Mouse (Mus musculus): Measurements from ENCODE around the gene Nup210l. TPM values are rescaled to one million over a fixed set of nuclear protein-coding genes. Genes with fewer than 3 reads are reported as not detected.
"Not testable (repeated sequence)": the region's sequence is repeated elsewhere in the genome, so short reads cannot be mapped to it uniquely, and the experiment has no call there.

Nup210l gene
- polyA plus RNA-seq, 1 experiment from 2014 or later = 0.46 TPM

DNA sequence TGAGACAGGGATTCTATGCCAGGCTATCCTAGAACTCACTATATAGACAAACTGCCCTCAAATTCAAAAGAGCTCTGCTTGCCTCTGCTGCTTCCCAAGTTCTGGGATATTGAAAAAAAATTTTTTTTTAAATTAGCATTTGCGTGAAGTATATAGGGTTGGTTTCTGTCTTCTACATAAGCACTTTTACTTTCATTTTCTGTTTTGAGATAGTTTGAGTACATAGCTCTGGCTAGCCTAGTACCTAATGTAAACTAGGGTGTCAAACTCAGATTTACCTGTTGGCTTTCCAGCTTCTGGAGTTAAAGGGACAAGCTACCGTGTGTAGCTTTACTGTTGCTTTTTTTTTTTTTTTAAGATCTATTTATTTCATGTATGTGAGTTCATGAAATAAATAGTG is 2.3 kb upstream of the Nup210l start:
- H3K27ac ChIP-seq = no peak overlapping the region

DNA sequence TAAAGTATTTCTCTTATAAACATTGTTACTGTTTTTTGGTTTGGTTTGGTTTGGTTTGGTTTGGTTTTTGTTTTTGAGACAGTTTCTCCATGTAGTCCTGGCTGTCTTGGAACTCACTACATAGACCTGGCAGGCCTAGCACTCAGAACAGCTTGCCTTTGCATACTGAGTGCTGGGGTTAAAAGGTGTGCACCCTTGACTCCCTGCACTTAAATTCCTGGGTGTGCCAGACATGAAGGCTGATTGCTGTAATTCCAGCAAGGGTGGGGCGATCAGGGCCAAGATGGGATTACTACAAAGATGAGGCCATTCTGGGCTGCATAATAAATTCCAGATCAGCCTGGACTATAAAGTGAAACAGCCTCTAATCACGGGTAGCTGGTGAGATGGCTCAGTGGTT is 1.7 kb upstream of the Nup210l start:
- Histone ChIP-seq H3K27me3 (replicated peaks) (no peaks in the 10 kb centered on the region), H3K36me3 (peaks cover 26% of the 10 kb centered on the region), H3K4me1 (no peaks in the 10 kb centered on the region), H3K9me3 (no peaks in the 10 kb centered on the region), H3K4me3 (no peak overlapping the region), H3K27ac (no peak overlapping the region), H3K4me2 (replicated peaks) (no peak overlapping the region), H3K9ac (no peak overlapping the region)
- no peak for ATAC-seq (ENCODE audit: low FRiP score, low read depth)
- WGBS = 67% methylated on average over 2 of the region's 2 CpGs

More for the DNA sequence above, 2.3 kb upstream of the Nup210l start:
- no peaks in the 10 kb centered on the region for H3K9me3 ChIP-seq
- ATAC-seq (ENCODE audit: low FRiP score, low read depth) = no peak
- peaks cover 26% of the 10 kb centered on the region for H3K36me3 ChIP-seq
- no peak overlapping the region for H3K9ac ChIP-seq
- whole genome bisulfite sequencing = 96% methylated on average over 2 of the region's 2 CpGs
- H3K4me3 ChIP-seq = no peak overlapping the region
- H3K27me3 ChIP-seq (replicated peaks) = no peaks in the 10 kb centered on the region
- no peaks in the 10 kb centered on the region for H3K4me1 ChIP-seq
- H3K4me2 ChIP-seq (replicated peaks) = no peak overlapping the region

DNA sequence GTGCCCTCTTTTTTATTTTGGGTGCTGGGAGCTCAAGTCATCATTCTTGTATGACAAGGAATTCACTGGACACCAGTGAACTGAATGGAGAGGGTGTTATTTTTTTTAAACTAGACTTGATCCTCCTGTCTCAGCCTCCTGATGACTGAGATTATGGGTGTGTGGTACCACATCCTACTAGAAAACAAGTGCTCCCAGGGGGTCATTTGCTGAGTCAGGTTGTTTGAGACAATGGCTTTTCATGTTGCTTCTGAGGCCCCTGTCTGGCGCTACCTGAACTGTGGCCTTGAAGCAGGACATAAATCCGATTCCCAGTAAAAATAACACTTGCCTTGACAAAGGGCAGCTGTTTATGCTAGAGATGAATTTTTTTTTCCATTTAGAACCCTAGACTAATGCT is 756 bp upstream of the Nup210l start:
- Histone ChIP-seq H3K27me3 (replicated peaks) (no peaks in the 10 kb centered on the region), H3K4me3 (no peak overlapping the region), H3K36me3 (peaks cover 21% of the 10 kb centered on the region), H3K4me2 (replicated peaks) (no peak overlapping the region), H3K4me1 (no peaks in the 10 kb centered on the region), H3K9me3 (no peaks in the 10 kb centered on the region), H3K9ac (no peak overlapping the region), H3K27ac (no peak overlapping the region)
- 84% methylated on average over 2 of the region's 2 CpGs for WGBS
- ATAC-seq (ENCODE audit: low FRiP score, low read depth) = no peak

DNA sequence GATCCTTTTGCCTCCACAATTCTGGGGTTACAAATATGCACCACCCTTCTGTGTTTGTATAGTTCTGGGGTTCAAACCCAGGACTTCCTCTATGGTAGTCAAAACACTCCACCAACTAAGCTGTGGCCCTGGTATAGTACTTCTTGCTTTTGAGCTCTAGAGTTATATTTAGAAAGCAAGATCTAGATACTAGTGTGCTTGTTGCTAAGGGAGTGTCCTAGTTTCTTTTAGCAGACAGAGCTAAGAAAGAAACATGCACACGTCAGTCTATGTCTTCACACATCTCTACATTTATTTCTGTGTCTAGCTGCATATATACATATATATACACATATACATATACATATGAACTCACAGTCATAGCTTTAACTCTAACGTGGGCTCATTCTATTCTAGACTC is 7.8 kb downstream of the Nup210l start:
- Histone ChIP-seq H3K9me3 (no peaks in the 10 kb centered on the region), H3K9ac (no peak overlapping the region), H3K4me2 (replicated peaks) (no peak overlapping the region), H3K4me3 (no peak overlapping the region), H3K36me3 (no peaks in the 10 kb centered on the region), H3K27me3 (replicated peaks) (no peaks in the 10 kb centered on the region), H3K27ac (no peak overlapping the region), H3K4me1 (no peaks in the 10 kb centered on the region)
- 91% methylated on average over 2 of the region's 2 CpGs for WGBS
- no peak for ATAC-seq (ENCODE audit: low FRiP score, low read depth)

DNA sequence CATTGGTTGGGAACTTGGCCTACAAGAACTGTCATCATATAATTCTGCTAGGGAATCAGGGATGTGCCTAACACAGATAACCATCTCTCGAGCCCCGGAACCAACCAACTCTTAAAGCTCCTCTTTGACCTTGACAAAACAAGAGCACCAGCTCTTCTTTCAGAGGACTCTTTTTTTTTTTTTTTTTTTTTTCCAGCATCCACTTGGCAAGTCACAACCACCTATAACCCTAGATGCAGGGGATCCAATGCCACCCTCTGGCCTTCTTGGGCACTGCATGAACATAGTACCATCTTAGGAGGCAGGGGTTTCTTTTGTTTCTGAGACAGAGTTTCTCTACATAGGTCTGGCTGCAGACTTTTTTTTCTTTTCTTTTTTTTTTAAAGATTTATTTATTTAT is 10.4 kb downstream of the Nup210l start:
- no peak overlapping the region for H3K27ac ChIP-seq
- 85% methylated on average over 2 of the region's 2 CpGs for WGBS
- no peak overlapping the region for H3K4me2 ChIP-seq (replicated peaks)
- no peaks in the 10 kb centered on the region for H3K36me3 ChIP-seq
- no peaks in the 10 kb centered on the region for H3K4me1 ChIP-seq
- no peaks in the 10 kb centered on the region for H3K27me3 ChIP-seq (replicated peaks)
- no peak for ATAC-seq (ENCODE audit: low FRiP score, low read depth)
- H3K9ac ChIP-seq = no peak overlapping the region
- H3K4me3 ChIP-seq = no peak overlapping the region
- no peaks in the 10 kb centered on the region for H3K9me3 ChIP-seq

DNA sequence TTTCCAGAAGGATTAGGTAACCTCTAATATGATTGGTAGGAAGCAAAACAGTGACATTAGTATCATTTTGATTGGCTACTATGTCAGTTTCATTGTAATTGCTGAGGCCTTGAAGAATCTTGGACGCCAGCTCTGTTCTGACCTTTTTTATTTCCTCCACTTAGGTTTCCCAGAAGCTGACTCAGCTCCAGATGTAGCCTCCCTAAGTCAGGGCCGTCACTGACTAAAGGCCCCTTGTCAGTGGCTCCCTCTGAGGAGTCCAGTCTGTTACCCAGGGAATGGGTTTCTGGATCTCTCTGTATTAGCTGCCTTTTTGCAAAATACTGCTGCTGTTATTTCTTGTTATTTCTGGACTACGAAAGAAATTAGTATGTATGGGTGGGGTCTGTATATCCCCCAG is 11.6 kb downstream of the Nup210l start:
- H3K4me3 ChIP-seq = no peak overlapping the region

DNA sequence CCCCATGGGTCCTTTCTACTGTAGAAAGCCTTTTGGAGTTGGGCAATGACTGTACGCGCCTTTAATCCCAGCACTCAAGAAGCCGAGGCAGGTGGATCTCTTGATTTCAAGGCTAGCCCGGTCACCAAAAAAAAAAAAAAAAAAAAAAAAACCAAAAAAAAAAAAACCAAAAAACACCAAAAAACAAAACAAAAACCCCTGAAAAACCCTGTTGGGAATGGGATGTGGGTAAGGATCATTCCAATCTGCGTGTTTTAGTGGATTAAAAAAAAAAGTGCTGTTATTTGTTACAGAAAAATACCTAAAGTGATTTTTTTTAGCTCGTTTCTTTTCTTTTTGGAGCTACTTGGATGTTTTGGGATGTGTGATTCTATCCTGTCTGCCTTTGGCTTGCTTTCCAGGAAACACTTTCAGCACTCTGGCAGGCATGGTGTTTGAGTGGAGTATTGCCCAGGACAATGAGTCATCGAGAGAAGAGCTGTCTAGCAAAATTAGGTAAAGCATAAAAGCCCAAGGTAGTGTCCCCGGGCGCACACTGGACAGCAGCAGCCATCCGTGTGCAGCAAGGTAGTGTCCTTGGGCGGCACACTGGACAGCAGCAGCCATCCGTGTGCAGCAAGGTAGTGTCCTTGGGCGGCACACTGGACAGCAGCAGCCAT is 14.3 kb downstream of the Nup210l start:
- Histone ChIP-seq H3K4me2 (replicated peaks) (no peak overlapping the region), H3K9me3 (no peaks in the 10 kb centered on the region), H3K27ac (no peak overlapping the region), H3K4me1 (no peaks in the 10 kb centered on the region), H3K4me3 (no peak overlapping the region), H3K9ac (no peak overlapping the region), H3K36me3 (no peaks in the 10 kb centered on the region), H3K27me3 (replicated peaks) (no peaks in the 10 kb centered on the region)
- ATAC-seq (ENCODE audit: low FRiP score, low read depth) = no peak
- WGBS = 94% methylated on average over 13 of the region's 13 CpGs

More for the DNA sequence above, 11.6 kb downstream of the Nup210l start:
- no peaks in the 10 kb centered on the region for H3K9me3 ChIP-seq
- H3K36me3 ChIP-seq = no peaks in the 10 kb centered on the region
- H3K9ac ChIP-seq = no peak overlapping the region
- 81% methylated on average over 3 of the region's 3 CpGs for WGBS
- H3K4me1 ChIP-seq = no peaks in the 10 kb centered on the region
- H3K4me2 ChIP-seq (replicated peaks) = no peak overlapping the region
- no peak for ATAC-seq (ENCODE audit: low FRiP score, low read depth)
- H3K27ac ChIP-seq = no peak overlapping the region
- no peaks in the 10 kb centered on the region for H3K27me3 ChIP-seq (replicated peaks)

DNA sequence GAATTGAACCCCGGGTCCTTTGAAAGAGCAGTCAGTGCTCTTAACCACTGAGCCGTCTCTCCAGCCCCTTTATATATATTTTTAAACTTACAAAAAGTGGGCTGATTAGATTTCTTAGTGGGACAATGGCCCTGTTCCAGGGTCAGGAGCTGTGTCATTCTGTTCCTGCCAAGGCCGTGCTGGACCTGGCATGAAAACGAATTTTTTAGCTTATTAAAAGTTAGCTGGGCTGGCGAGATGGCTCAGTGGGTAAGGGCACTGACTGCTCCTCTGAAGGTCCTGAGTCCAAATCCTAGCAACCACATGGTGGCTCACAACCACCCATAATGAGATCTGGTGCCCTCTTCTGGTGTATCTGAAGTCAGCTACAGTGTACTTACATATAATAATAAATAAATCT is 18.1 kb downstream of the Nup210l start:
- not testable (repeated sequence) for H3K4me1 ChIP-seq; H3K4me2 ChIP-seq (replicated peaks); H3K9ac ChIP-seq; H3K4me3 ChIP-seq; H3K27me3 ChIP-seq (replicated peaks); H3K9me3 ChIP-seq; H3K27ac ChIP-seq; H3K36me3 ChIP-seq; ATAC-seq (ENCODE audit: low FRiP score, low read depth)
- WGBS = 81% methylated on average over 5 of the region's 5 CpGs

DNA sequence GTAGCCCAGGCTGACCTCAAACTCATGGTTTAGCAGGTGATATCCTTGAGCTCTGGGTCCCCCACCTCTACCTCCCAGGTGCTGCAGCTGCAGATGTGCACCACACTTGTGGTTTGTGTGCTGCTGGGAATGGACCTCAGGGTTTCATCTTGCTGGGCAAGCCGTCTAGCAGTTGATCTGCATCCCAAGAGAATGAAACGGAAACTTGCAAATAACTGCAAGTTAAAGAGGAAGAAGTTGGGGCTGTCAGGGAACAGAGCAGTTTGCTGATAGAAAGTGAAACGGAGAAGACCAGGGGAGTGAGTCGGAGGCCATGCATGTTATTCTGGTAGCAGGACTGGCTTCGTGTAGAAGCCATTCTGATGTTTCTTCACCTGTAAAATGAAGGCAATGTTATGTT is 21.8 kb downstream of the Nup210l start:
- no peak overlapping the region for H3K9ac ChIP-seq
- H3K4me1 ChIP-seq = no peaks in the 10 kb centered on the region
- no peak overlapping the region for H3K4me2 ChIP-seq (replicated peaks)
- no peaks in the 10 kb centered on the region for H3K27me3 ChIP-seq (replicated peaks)
- 88% methylated on average over 5 of the region's 5 CpGs for WGBS
- no peak overlapping the region for H3K27ac ChIP-seq
- H3K36me3 ChIP-seq = no peaks in the 10 kb centered on the region
- H3K9me3 ChIP-seq = no peaks in the 10 kb centered on the region
- H3K4me3 ChIP-seq = no peak overlapping the region
- no peak for ATAC-seq (ENCODE audit: low FRiP score, low read depth)

DNA sequence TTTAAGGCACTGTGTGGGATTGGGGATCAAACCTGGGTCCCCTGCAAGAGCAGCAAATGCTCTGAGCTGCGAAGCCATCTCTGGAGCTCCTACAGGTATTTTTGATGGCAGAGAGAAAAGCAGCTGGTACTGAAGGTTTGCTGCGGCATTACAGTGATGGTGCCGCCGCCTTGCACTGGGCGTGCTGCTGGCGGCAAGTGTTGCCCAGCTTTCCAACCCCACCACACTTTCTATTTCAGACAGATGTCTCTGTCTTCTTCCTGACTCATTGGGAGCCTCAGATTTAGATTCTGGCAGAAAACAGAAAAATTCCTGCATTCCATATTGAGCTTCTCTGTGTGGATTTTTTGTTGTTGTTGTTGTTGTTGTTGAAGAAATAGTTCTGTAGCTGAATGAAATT is 23.9 kb downstream of the Nup210l start:
- Histone ChIP-seq H3K27me3 (replicated peaks) (no peaks in the 10 kb centered on the region), H3K4me2 (replicated peaks) (no peak overlapping the region), H3K9ac (no peak overlapping the region), H3K36me3 (no peaks in the 10 kb centered on the region), H3K4me3 (no peak overlapping the region), H3K27ac (no peak overlapping the region), H3K4me1 (no peaks in the 10 kb centered on the region), H3K9me3 (no peaks in the 10 kb centered on the region)
- WGBS = 94% methylated on average over 6 of the region's 6 CpGs
- ATAC-seq (ENCODE audit: low FRiP score, low read depth) = no peak

DNA sequence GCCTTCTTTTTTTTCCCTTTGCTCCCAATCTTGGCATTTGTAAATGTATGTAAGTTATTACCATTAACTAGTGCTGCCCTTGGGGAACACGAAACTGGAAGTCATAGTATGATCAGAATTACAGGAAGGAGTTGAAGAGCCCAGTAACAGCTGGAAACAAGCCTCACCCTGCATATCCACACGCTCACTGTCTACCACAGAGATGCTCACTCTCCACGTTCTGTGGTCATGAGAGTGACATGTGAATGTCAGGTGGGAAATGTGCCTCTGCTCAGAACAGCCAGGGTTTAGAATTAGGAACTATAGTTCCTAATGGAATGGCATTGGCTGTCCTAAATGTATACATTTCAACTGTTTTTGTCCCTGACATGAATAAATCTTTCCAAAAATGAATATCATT is 28.8 kb downstream of the Nup210l start:
- no peak overlapping the region for H3K4me3 ChIP-seq
- 84% methylated on average over 3 of the region's 3 CpGs for whole genome bisulfite sequencing

DNA sequence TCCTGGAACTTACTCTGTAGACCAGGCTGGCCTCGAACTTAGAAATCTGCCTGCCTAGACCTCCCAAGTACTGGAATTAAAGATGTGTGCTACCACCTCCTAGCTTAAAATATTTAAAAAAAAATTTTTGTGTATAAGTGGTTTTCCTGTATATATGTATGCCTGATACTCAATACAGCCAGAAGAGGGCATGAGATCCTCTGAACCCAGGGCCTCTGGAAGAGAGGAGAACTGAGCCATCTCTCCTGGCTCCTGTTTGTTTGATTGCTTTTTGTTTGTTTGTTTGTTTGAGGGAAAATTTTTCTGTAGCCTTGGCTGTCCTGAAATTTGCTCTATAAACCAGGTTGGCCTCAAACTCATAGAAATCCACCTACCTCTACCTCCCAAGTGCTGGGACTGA is 29.4 kb downstream of the Nup210l start:
- ATAC-seq (ENCODE audit: low FRiP score, low read depth) = no peak
- no peak overlapping the region for H3K9ac ChIP-seq
- 100% methylated on average over 1 of the region's 1 CpGs for WGBS

More for the DNA sequence above, 28.8 kb downstream of the Nup210l start:
- no peak overlapping the region for H3K9ac ChIP-seq
- no peaks in the 10 kb centered on the region for H3K36me3 ChIP-seq
- H3K4me2 ChIP-seq (replicated peaks) = no peak overlapping the region
- H3K4me1 ChIP-seq = no peaks in the 10 kb centered on the region
- no peak for ATAC-seq (ENCODE audit: low FRiP score, low read depth)
- H3K27me3 ChIP-seq (replicated peaks) = no peaks in the 10 kb centered on the region
- H3K9me3 ChIP-seq = no peaks in the 10 kb centered on the region
- H3K27ac ChIP-seq = no peak overlapping the region

DNA sequence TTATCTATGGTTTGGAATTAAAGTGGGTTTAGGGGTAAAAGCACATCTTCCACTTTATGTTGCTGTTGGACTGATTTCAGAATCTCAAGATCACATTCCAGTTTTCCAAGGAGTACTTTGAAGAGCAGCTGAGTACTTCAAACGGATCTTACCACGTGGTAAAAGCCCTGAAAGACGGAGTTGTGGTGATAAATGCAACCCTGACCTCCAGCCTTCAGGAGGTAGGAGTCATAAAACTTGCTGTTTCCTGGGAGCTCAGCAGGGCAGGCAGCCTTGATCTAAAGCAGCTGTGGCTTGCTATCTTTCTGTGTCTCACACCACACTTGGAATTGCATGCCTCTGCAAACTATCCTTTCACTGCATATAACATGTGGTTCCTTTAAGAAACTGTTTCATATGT is 30.6 kb downstream of the Nup210l start:
- Histone ChIP-seq H3K4me2 (replicated peaks) (no peak overlapping the region), H3K36me3 (no peaks in the 10 kb centered on the region), H3K4me1 (no peaks in the 10 kb centered on the region), H3K9ac (no peak overlapping the region), H3K27me3 (replicated peaks) (no peaks in the 10 kb centered on the region), H3K9me3 (no peaks in the 10 kb centered on the region), H3K4me3 (no peak overlapping the region), H3K27ac (no peak overlapping the region)
- 31% methylated on average over 3 of the region's 3 CpGs for WGBS
- ATAC-seq (ENCODE audit: low FRiP score, low read depth) = no peak

More for the DNA sequence above, 29.4 kb downstream of the Nup210l start:
- Histone ChIP-seq H3K9me3 (no peaks in the 10 kb centered on the region), H3K27me3 (replicated peaks) (no peaks in the 10 kb centered on the region), H3K4me1 (no peaks in the 10 kb centered on the region), H3K4me2 (replicated peaks) (no peak overlapping the region), H3K36me3 (no peaks in the 10 kb centered on the region), H3K4me3 (no peak overlapping the region), H3K27ac (no peak overlapping the region)

Data from neural tube, embryonic 12.5 days (tissue).